Mouse (Mus musculus) G1E (cell line): ENCODE results near the gene Mpped2.

Experiments
- CTCF ChIP-seq: IDR thresholded peaks from 2 replicates; pipeline ENCODE4 v1.5.1; 2012; ENCODE audit warnings: low read depth, low read length, inconsistent platforms, mixed read lengths
- GATA1 ChIP-seq: IDR thresholded peaks from 2 replicates; pipeline ENCODE4 v1.6.1; 2012; ENCODE audit warnings: borderline replicate concordance, low read length, inconsistent platforms, mixed read lengths
- GATA2 ChIP-seq: IDR thresholded peaks from 2 replicates; pipeline ENCODE4 v1.6.1; 2012; ENCODE audit warnings: low read depth, low read length, inconsistent platforms, borderline replicate concordance
- POLR2AphosphoS5 ChIP-seq: IDR thresholded peaks from 2 replicates; pipeline ENCODE4 v1.6.1; 2012; ENCODE audit warnings: low read depth, low read length, inconsistent platforms; ENCODE audit not compliant: insufficient replicate concordance
- TAL1 ChIP-seq: conservative IDR thresholded peaks from 2 replicates; pipeline ENCODE4 v1.6.1; 2012; ENCODE audit warnings: low read depth, low read length, inconsistent platforms, mixed read lengths

GRCm38 (mm10) chr2:106789694-106790328 lies 96.7 kb downstream of the Mpped2 start:
- no peak for TF ChIP-seq CTCF
- no peak for TF ChIP-seq POLR2AphosphoS5
- no peak for TF ChIP-seq GATA2
- no peak for TF ChIP-seq TAL1
- no peak for TF ChIP-seq GATA1
